Mouse (Mus musculus): ENCODE measurements around the gene Kat2a. TPM values are rescaled to one million over a fixed set of nuclear protein-coding genes. Genes with fewer than 3 reads are reported as not detected.

The Kat2a gene
- polyA plus RNA-seq, 1 experiment: not detected

- no peak overlapping the region for H3K27ac ChIP-seq (ENCODE audit: insufficient read depth, low read depth, low read length)
- no peak overlapping the region for H3K4me3 ChIP-seq (ENCODE audit: insufficient read depth, low read depth, low read length)
- peaks cover 26% of the 10 kb centered on the region for H3K4me1 ChIP-seq (ENCODE audit: control insufficient read depth, insufficient read depth, low read length)
- TF ChIP-seq CTCF (IDR thresholded peaks at IDR 0.05; ENCODE audit: insufficient read depth, low read depth, low read length) (no peak), POLR2A (IDR thresholded peaks at IDR 0.05; ENCODE audit: insufficient read depth, low read depth, low read length) (no peak)
- 95% methylated on average over 9 of the region's 9 CpGs for WGBS
Observed at GRCm38 (mm10) chr11:100709201-100709810, 3.0 kb downstream of the Kat2a start.

GRCm38 (mm10) chr11:100705095-100705747, 7.0 kb downstream of the Kat2a start:
- no peak overlapping the region for H3K4me3 ChIP-seq (ENCODE audit: insufficient read depth, low read depth, low read length)
- H3K27ac ChIP-seq (ENCODE audit: insufficient read depth, low read depth, low read length): no peak overlapping the region
- TF ChIP-seq CTCF (IDR thresholded peaks at IDR 0.05; ENCODE audit: insufficient read depth, low read depth, low read length) (no peak), POLR2A (IDR thresholded peaks at IDR 0.05; ENCODE audit: insufficient read depth, low read depth, low read length) (no peak)
- WGBS: 94% methylated on average over 23 of the region's 23 CpGs
- H3K4me1 ChIP-seq (ENCODE audit: control insufficient read depth, insufficient read depth, low read length): peaks cover 4% of the 10 kb centered on the region; the same call in 1 of the 2 replicates

- peaks cover 4% of the 10 kb centered on the region; the same call in 1 of the 2 replicates for H3K4me1 ChIP-seq (ENCODE audit: control insufficient read depth, insufficient read depth, low read length)
- TF ChIP-seq CTCF (IDR thresholded peaks at IDR 0.05; ENCODE audit: insufficient read depth, low read depth, low read length) (no peak), POLR2A (IDR thresholded peaks at IDR 0.05; ENCODE audit: insufficient read depth, low read depth, low read length) (no peak)
- WGBS: 68% methylated on average over 7 of the region's 7 CpGs
- no peak within 1 kb of the TSS for H3K4me3 ChIP-seq (ENCODE audit: insufficient read depth, low read depth, low read length)
- H3K27ac ChIP-seq (ENCODE audit: insufficient read depth, low read depth, low read length): no peak within 1 kb of the TSS
Observed at GRCm38 (mm10) chr11:100703851-100704531, 8.3 kb downstream of the Kat2a start, which contains the start of gene Dhx58. Dhx58 (minus strand) TSS chr11:100704271.

- 75% methylated on average over 11 of the region's 11 CpGs for WGBS
- Histone ChIP-seq H3K27ac (ENCODE audit: insufficient read depth, low read depth, low read length) (no peak overlapping the region), H3K4me1 (ENCODE audit: control insufficient read depth, insufficient read depth, low read length) (peaks cover 4% of the 10 kb centered on the region; the same call in 1 of the 2 replicates), H3K4me3 (ENCODE audit: insufficient read depth, low read depth, low read length) (no peak overlapping the region)
- TF ChIP-seq POLR2A (IDR thresholded peaks at IDR 0.05; ENCODE audit: insufficient read depth, low read depth, low read length) (no peak), CTCF (IDR thresholded peaks at IDR 0.05; ENCODE audit: insufficient read depth, low read depth, low read length) (no peak)
Observed at GRCm38 (mm10) chr11:100703366-100703765, 8.9 kb downstream of the Kat2a start.

- Histone ChIP-seq H3K27ac (ENCODE audit: insufficient read depth, low read depth, low read length) (no peak overlapping the region), H3K4me1 (ENCODE audit: control insufficient read depth, insufficient read depth, low read length) (peaks cover 4% of the 10 kb centered on the region; the same call in 1 of the 2 replicates), H3K4me3 (ENCODE audit: insufficient read depth, low read depth, low read length) (no peak overlapping the region)
- no peak for TF ChIP-seq POLR2A (IDR thresholded peaks at IDR 0.05; ENCODE audit: insufficient read depth, low read depth, low read length)
- no peak for TF ChIP-seq CTCF (IDR thresholded peaks at IDR 0.05; ENCODE audit: insufficient read depth, low read depth, low read length)
- WGBS: 51% methylated on average over 7 of the region's 7 CpGs
Observed at GRCm38 (mm10) chr11:100702906-100703305, 9.4 kb downstream of the Kat2a start.

- peaks cover 4% of the 10 kb centered on the region; the same call in 1 of the 2 replicates for H3K4me1 ChIP-seq (ENCODE audit: control insufficient read depth, insufficient read depth, low read length)
- no peak overlapping the region for H3K4me3 ChIP-seq (ENCODE audit: insufficient read depth, low read depth, low read length)
- 29% methylated on average over 19 of the region's 19 CpGs for WGBS
- TF ChIP-seq CTCF (IDR thresholded peaks at IDR 0.05; ENCODE audit: insufficient read depth, low read depth, low read length): no peak
- no peak for TF ChIP-seq POLR2A (IDR thresholded peaks at IDR 0.05; ENCODE audit: insufficient read depth, low read depth, low read length)
- no peak overlapping the region for H3K27ac ChIP-seq (ENCODE audit: insufficient read depth, low read depth, low read length)
Observed at GRCm38 (mm10) chr11:100702081-100702851, 10.0 kb downstream of the Kat2a start.

GRCm38 (mm10) chr11:100701301-100701700, 11.0 kb downstream of the Kat2a start:
- TF ChIP-seq CTCF (IDR thresholded peaks at IDR 0.05; ENCODE audit: insufficient read depth, low read depth, low read length) (no peak), POLR2A (IDR thresholded peaks at IDR 0.05; ENCODE audit: insufficient read depth, low read depth, low read length) (no peak)
- Histone ChIP-seq H3K4me3 (ENCODE audit: insufficient read depth, low read depth, low read length) (no peak overlapping the region), H3K27ac (ENCODE audit: insufficient read depth, low read depth, low read length) (no peak overlapping the region), H3K4me1 (ENCODE audit: control insufficient read depth, insufficient read depth, low read length) (peaks cover 4% of the 10 kb centered on the region; the same call in 1 of the 2 replicates)
- 14% methylated on average over 14 of the region's 14 CpGs for WGBS

- 81% methylated on average over 3 of the region's 3 CpGs for WGBS
- Histone ChIP-seq H3K27ac (ENCODE audit: insufficient read depth, low read depth, low read length) (no peak overlapping the region), H3K4me1 (ENCODE audit: control insufficient read depth, insufficient read depth, low read length) (peaks cover 4% of the 10 kb centered on the region; the same call in 1 of the 2 replicates), H3K4me3 (ENCODE audit: insufficient read depth, low read depth, low read length) (no peak overlapping the region)
- no peak for TF ChIP-seq CTCF (IDR thresholded peaks at IDR 0.05; ENCODE audit: insufficient read depth, low read depth, low read length)
- no peak for TF ChIP-seq POLR2A (IDR thresholded peaks at IDR 0.05; ENCODE audit: insufficient read depth, low read depth, low read length)
Observed at GRCm38 (mm10) chr11:100700710-100701109, 11.6 kb downstream of the Kat2a start.

Data from olfactory bulb, adult 2 months (tissue).